Mouse (Mus musculus): ENCODE data around the gene Cyp4f37. TPM values are rescaled to one million over a fixed set of nuclear protein-coding genes. Genes with fewer than 3 reads are reported as not detected.
"Not testable (repeated sequence)": the region's sequence is repeated elsewhere in the genome, so short reads cannot be mapped to it uniquely, and the experiment has no call there.

Gene Cyp4f37
- polyA plus RNA-seq, 1 experiment: not detected

- H3K4me3 ChIP-seq (ENCODE audit: control insufficient read depth, insufficient read depth, low read length): no peak overlapping the region
- TF ChIP-seq POLR2A (IDR thresholded peaks at IDR 0.05; ENCODE audit: control insufficient read depth, extremely low read depth, insufficient read depth, low read length, poor library complexity) (no peak), CTCF (IDR thresholded peaks at IDR 0.05; ENCODE audit: borderline replicate concordance, control insufficient read depth, extremely low read depth, insufficient read depth, low read length, poor library complexity) (no peak)
- H3K36me3 ChIP-seq (ENCODE audit: control insufficient read depth, insufficient read depth, low read length): no peaks in the 10 kb centered on the region
- no peaks in the 10 kb centered on the region for H3K27me3 ChIP-seq (ENCODE audit: control insufficient read depth, insufficient read depth, low read length)
- WGBS: 11% methylated on average over 3 of the region's 3 CpGs
- no peak for DNase-seq
- no peaks in the 10 kb centered on the region for H3K4me1 ChIP-seq (replicated peaks; ENCODE audit: control insufficient read depth, insufficient read depth, low read length)
- no peak overlapping the region for H3K27ac ChIP-seq (ENCODE audit: control insufficient read depth, insufficient read depth, low read length)
Measured at GRCm38 (mm10) chr17:32612417-32612816, 8.7 kb upstream of the Cyp4f37 start.

- Histone ChIP-seq H3K27ac (ENCODE audit: control insufficient read depth, insufficient read depth, low read length) (no peak overlapping the region), H3K4me3 (ENCODE audit: control insufficient read depth, insufficient read depth, low read length) (no peak overlapping the region), H3K4me1 (replicated peaks; ENCODE audit: control insufficient read depth, insufficient read depth, low read length) (no peaks in the 10 kb centered on the region), H3K36me3 (ENCODE audit: control insufficient read depth, insufficient read depth, low read length) (no peaks in the 10 kb centered on the region), H3K27me3 (ENCODE audit: control insufficient read depth, insufficient read depth, low read length) (no peaks in the 10 kb centered on the region)
- no peak for DNase-seq
- 59% methylated on average over 1 of the region's 1 CpGs for WGBS
- TF ChIP-seq CTCF (IDR thresholded peaks at IDR 0.05; ENCODE audit: borderline replicate concordance, control insufficient read depth, extremely low read depth, insufficient read depth, low read length, poor library complexity) (no peak), POLR2A (IDR thresholded peaks at IDR 0.05; ENCODE audit: control insufficient read depth, extremely low read depth, insufficient read depth, low read length, poor library complexity) (no peak)
Measured at GRCm38 (mm10) chr17:32617252-32617651, 3.9 kb upstream of the Cyp4f37 start.

GRCm38 (mm10) chr17:32629726-32630125, 8.6 kb downstream of the Cyp4f37 start:
- H3K27ac ChIP-seq (ENCODE audit: control insufficient read depth, insufficient read depth, low read length); DNase-seq: not testable (repeated sequence)
- WGBS: 82% methylated on average over 7 of the region's 7 CpGs

GRCm38 (mm10) chr17:32631936-32632335, 10.8 kb downstream of the Cyp4f37 start:
- DNase-seq: no peak

More at GRCm38 (mm10) chr17:32629726-32630125, 8.6 kb downstream of the Cyp4f37 start:
- H3K27me3 ChIP-seq (ENCODE audit: control insufficient read depth, insufficient read depth, low read length); H3K4me1 ChIP-seq (replicated peaks; ENCODE audit: control insufficient read depth, insufficient read depth, low read length); H3K36me3 ChIP-seq (ENCODE audit: control insufficient read depth, insufficient read depth, low read length); H3K4me3 ChIP-seq (ENCODE audit: control insufficient read depth, insufficient read depth, low read length): not testable (repeated sequence)

GRCm38 (mm10) chr17:32634242-32634971, 13.3 kb downstream of the Cyp4f37 start:
- H3K27ac ChIP-seq (ENCODE audit: control insufficient read depth, insufficient read depth, low read length); H3K27me3 ChIP-seq (ENCODE audit: control insufficient read depth, insufficient read depth, low read length); H3K36me3 ChIP-seq (ENCODE audit: control insufficient read depth, insufficient read depth, low read length); DNase-seq; H3K4me1 ChIP-seq (replicated peaks; ENCODE audit: control insufficient read depth, insufficient read depth, low read length); H3K4me3 ChIP-seq (ENCODE audit: control insufficient read depth, insufficient read depth, low read length): not testable (repeated sequence)
- 82% methylated on average over 9 of the region's 9 CpGs for WGBS

More at GRCm38 (mm10) chr17:32631936-32632335, 10.8 kb downstream of the Cyp4f37 start:
- H3K27me3 ChIP-seq (ENCODE audit: control insufficient read depth, insufficient read depth, low read length): no peaks in the 10 kb centered on the region
- H3K27ac ChIP-seq (ENCODE audit: control insufficient read depth, insufficient read depth, low read length): no peak overlapping the region
- TF ChIP-seq CTCF (IDR thresholded peaks at IDR 0.05; ENCODE audit: borderline replicate concordance, control insufficient read depth, extremely low read depth, insufficient read depth, low read length, poor library complexity) (no peak), POLR2A (IDR thresholded peaks at IDR 0.05; ENCODE audit: control insufficient read depth, extremely low read depth, insufficient read depth, low read length, poor library complexity) (no peak)
- WGBS: 58% methylated on average over 3 of the region's 3 CpGs
- no peaks in the 10 kb centered on the region for H3K36me3 ChIP-seq (ENCODE audit: control insufficient read depth, insufficient read depth, low read length)
- 0 out of 2 replicates have a peak, but pooled peaks cover 4% of the 10 kb centered on the region for H3K4me1 ChIP-seq (replicated peaks; ENCODE audit: control insufficient read depth, insufficient read depth, low read length)
- no peak overlapping the region for H3K4me3 ChIP-seq (ENCODE audit: control insufficient read depth, insufficient read depth, low read length)

GRCm38 (mm10) chr17:32634972-32635314, 13.8 kb downstream of the Cyp4f37 start:
- 1% methylated on average over 17 of the region's 17 CpGs for WGBS
- Histone ChIP-seq H3K4me1 (replicated peaks; ENCODE audit: control insufficient read depth, insufficient read depth, low read length) (0 out of 2 replicates have a peak, but pooled peaks cover 4% of the 10 kb centered on the region), H3K36me3 (ENCODE audit: control insufficient read depth, insufficient read depth, low read length) (no peaks in the 10 kb centered on the region), H3K27me3 (ENCODE audit: control insufficient read depth, insufficient read depth, low read length) (no peaks in the 10 kb centered on the region), H3K4me3 (ENCODE audit: control insufficient read depth, insufficient read depth, low read length) (no peak overlapping the region), H3K27ac (ENCODE audit: control insufficient read depth, insufficient read depth, low read length) (no peak overlapping the region)
- peak; percentile 81 for DNase-seq
- TF ChIP-seq POLR2A (IDR thresholded peaks at IDR 0.05; ENCODE audit: control insufficient read depth, extremely low read depth, insufficient read depth, low read length, poor library complexity) (no peak), CTCF (IDR thresholded peaks at IDR 0.05; ENCODE audit: borderline replicate concordance, control insufficient read depth, extremely low read depth, insufficient read depth, low read length, poor library complexity) (peak; percentile 87)

- Histone ChIP-seq H3K27ac (ENCODE audit: control insufficient read depth, insufficient read depth, low read length) (no peak overlapping the region), H3K27me3 (ENCODE audit: control insufficient read depth, insufficient read depth, low read length) (no peaks in the 10 kb centered on the region), H3K36me3 (ENCODE audit: control insufficient read depth, insufficient read depth, low read length) (no peaks in the 10 kb centered on the region), H3K4me3 (ENCODE audit: control insufficient read depth, insufficient read depth, low read length) (no peak overlapping the region), H3K4me1 (replicated peaks; ENCODE audit: control insufficient read depth, insufficient read depth, low read length) (0 out of 2 replicates have a peak, but pooled peaks cover 4% of the 10 kb centered on the region)
- WGBS: 70% methylated on average over 3 of the region's 3 CpGs
- TF ChIP-seq CTCF (IDR thresholded peaks at IDR 0.05; ENCODE audit: borderline replicate concordance, control insufficient read depth, extremely low read depth, insufficient read depth, low read length, poor library complexity) (no peak), POLR2A (IDR thresholded peaks at IDR 0.05; ENCODE audit: control insufficient read depth, extremely low read depth, insufficient read depth, low read length, poor library complexity) (no peak)
- DNase-seq: no peak
Measured at GRCm38 (mm10) chr17:32636341-32636740, 15.2 kb downstream of the Cyp4f37 start.
